Mouse (Mus musculus) naive thymus-derived CD4-positive, alpha-beta T cell, adult 5 months (primary cell): ENCODE measurements around the gene Uqcc3. TPM values are rescaled to one million over a fixed set of nuclear protein-coding genes. Genes with fewer than 3 reads are reported as not detected.

ENCODE experiments used
- polyA plus RNA-seq: library from polyadenylated mRNA; unstranded; fragments of 100-300 nt; shearing (Covaris generic); gene quantifications from one replicate; pipeline ENCODE4 v1.2.1, GENCODE M21; 2017

The Uqcc3 gene
- polyA plus RNA-seq: 44.5 TPM

DNA sequence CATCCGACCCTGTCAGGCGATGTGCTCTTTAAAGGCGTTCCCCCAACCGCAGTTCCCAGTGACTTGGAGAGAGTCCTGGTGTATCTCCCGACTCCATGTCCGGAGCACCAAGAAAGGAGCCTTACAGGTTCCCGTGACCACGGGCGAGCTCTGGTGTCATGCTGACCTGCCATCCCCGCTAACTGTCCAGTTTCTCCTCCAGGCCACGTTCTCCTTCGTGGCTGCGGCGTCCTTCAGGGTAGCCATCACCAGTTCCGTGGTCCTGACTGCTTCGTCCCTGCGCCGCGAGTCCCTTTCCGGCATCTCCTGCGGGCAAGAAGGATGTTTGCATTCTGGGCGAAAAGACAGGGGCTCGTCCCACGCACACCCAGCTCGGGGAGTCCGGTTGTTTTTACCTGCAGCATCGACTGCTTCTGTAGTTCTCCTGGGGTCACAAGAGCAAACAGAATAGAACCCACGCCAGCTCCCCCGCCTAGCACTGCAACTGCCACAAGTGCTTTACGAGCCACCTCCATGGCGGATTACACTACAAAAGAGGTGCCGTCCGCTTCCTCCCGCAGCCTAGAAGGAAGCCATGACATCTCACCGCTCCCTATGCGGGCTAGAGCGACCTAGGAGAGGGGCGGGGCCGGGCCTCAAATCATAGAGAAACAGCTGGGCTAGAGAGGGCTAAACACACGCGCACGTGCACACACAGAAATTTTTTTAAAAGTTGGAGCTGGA is at the start of gene Uqcc3:
TSS of gene Uqcc3 (minus strand) at position 613 of the 723 bp plus-strand sequence.

DNA sequence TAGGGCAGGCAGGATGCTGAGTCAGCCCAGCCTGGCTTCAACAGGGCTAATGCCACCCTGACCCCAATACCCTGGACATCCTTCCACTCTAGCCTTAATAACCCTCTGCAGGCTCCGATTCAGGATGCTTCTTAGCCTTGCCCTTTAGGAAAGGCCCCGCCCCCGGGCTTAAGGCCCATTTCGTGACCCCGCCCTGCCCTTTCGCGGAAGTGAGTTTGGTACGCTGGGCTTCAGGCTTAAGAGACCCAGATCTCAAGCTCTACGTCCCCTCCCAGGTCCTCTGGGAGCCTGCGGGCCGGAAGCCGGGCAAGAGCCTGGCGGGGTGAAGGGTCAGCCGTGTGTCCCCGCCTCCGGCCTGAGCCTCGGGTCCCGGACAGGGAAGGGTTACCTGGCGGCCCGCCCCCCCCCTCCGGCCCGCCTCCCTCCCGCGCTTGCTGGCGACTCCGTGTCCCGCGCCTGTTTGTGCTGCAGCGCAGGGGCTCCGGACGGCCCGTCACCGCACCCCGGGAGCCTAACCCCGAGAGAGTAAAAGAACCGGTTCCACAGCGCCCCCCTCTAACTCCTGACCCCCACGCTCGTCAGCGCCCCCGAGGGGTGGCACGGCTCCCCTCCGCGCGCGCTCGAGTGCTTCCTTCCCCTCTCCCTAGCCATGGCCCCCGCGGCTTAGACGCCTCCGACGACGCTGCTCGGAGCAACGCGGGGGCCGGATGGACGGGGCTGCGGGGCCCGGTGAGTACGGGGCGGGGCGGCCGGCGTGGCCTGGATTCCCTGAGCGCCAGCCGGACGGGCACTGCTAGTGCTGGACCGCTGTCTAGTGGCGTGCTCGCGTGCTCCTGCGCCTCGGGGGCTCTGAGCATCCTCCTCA is 48.7 kb upstream of the Uqcc3 start, which contains the start of the genes Rom1 and Eml3:
TSS of gene Rom1 (minus strand) at position 133 of the 865 bp plus-strand sequence.
TSS of gene Eml3 (plus strand) at position 329 of the 865 bp plus-strand sequence.

DNA sequence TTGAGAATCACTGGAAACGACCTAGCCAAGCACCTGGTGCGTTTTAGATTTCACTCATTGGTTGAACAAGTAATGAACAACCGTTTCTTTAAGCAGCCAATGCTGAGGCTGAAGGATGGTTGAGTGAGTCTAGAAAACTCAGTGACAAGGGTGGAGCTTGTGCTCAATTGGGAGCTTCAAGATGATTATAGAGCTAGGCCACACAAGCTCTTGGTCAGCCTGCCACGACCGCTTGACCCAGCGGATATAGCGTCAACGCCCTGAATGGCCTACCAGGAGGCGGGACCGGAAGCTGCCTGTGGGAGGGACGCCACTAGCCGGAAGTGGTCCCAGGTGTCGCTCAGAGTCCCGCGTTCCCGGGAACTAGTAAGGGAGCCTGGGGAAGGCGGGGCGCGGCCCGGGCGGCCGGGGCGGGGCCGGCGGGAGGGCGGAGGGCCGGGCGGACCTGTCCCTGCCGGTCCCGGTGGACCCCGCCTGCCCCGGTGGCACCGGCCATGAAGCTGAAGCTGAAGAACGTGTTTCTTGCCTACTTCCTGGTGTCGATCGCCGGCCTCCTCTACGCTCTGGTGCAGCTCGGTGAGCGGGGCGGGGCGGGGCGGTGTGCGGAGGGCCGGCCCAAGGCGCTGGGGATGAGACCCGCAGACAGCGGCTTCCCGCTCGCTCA is 39.5 kb upstream of the Uqcc3 start, which contains the start of gene B3gat3:
TSS of gene B3gat3 (plus strand) at position 302 of the 664 bp plus-strand sequence.

DNA sequence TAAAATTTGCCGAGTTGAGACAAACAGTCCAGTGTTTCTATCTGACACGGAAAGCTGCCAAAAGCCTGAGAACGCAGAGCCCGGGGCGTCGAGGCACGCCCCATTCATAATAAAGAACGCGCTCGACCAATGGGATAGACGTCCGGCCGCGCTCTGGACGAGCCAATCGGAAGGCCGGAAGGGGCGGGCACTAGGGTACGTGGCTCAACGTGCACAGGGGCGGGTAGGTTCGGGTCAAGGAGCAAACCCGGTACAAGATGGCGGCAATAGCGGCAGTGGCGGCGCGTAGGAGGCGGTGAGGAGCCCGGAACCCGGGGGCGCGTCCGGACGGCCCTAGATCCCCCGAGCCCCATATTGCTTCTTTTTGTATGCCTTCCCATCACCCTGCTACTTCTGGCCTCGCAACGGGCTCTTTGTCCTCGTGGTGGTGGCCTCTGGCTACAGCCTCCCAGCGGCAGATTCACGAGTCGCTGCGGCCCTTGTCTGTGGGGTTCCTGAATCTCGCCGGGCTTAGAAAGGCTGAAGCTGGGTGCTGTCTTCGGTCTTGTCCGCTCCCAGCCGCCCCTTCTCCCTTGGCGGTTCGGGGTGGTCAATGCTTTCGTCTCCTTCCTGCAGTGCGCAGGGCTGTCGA is 17.3 kb upstream of the Uqcc3 start, which contains the start of gene Ganab:
TSS of gene Ganab (plus strand) at position 207 of the 631 bp plus-strand sequence.

DNA sequence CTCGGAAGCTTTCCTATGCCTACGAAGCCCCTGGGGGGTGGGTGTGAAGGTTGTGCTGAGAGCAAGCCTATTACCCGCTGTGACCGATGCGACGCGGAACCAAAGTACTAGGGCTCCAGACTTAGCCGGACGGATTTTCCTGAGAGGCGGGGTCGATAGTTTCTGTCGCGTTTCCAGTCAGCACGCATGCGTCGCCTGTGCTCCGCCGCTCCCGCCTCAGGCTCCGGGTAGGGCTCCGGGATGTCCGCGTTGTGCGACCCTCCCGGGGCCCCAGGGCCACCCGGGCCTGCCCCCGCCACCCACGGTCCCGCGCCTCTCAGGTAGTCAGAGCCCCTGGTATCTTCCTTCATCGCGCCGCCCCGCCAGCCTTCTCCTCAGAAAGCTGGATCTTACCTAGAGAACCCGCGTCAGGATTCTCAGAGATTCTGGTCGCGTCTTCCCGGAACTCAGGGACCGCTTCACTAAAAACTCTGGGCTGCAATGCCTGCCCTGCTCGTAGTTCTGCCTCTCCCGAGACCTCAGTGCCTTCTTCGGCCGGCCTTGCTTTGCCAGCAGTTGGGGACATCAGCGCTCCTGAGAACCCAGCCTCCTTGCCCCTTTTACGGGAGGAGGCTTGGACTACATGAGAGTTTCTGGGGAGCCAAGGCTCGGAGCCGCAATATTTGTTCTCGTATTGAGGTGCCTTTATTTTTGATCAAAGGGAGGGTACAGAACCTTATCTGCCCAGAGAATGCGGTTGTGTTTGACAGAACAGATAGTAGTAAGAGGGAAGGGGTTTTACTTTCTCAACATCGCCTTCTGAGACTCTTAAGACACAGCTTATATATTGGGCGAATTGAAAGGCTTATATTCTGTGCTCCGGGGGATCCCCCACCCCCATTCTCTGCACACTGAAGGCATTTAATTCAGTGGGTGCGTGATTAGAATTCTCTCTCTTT is 12.4 kb upstream of the Uqcc3 start, which contains the start of gene Ints5:
TSS of gene Ints5 (plus strand) at position 177 of the 938 bp plus-strand sequence.

DNA sequence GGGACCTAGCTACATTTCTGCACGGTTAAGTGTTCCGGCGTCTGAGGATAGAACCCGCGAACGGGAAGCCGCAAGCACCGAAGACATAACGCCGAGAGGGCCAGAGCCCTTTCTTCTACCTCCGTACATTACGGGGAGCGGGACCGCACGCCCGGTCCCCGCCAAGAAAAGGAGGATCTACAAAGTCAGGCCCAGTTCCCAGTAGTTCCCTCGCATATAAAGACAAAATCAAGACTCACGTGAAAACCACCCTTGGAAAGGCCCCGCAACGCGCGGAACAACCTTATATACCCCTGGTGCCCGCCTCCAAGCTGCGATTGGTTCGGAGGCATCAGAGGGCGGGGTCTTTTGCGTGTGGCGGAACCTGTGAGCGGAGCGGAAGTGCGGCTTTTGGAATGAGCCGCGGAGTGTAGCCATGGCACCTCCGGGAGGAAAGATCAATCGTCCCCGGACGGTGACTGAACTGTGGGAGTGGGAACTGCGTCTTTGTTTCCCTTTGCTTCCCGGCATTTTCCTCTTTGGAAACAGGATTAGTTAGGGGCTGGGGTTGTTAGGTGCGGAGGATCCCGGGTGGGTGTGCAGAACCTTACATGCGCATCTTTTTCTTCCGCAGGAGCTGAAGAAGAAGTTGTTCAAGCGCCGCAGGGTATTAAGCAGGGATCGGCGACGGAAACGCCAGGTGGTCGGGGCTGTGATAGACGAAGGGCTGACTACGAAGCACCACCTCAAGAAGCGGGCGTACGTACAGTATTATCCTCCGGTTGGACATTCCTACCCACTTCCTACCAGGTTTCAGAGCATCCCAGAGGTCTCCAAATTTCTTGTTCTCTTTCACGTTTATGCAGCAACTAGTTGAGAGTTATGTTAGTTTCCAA is 8.0 kb upstream of the Uqcc3 start, which contains the start of the genes 1810009A15Rik and Gm49416:
TSS of gene 1810009A15Rik (plus strand) at position 343 of the 875 bp plus-strand sequence.
TSS of gene Gm49416 (plus strand) at position 416 of the 875 bp plus-strand sequence.

DNA sequence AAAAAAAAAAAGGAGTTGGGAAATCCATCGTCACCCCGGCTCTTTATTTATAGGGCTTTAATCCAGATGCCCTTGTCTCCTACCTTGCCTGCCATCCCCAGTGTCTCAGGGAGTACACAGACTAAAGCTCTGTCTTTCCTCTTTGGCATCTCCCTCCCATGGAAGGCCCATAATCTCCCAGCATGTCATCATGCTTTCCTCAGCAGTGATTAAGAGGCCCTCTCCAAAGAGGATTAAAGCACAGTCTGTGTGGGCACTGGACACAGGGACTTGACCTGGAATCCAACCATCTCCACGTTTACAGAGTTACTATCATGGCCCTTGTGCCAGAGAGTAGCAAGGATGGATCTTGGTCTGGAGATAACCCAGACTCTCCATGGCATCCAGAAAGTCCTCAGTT is 2.9 kb upstream of the Uqcc3 start, which contains the start of the genes Lbhd1 and Gm49403:
TSS of gene Lbhd1 (plus strand) at position 117 of the 400 bp plus-strand sequence.
TSS of gene Gm49403 (plus strand) at position 315 of the 400 bp plus-strand sequence.

DNA sequence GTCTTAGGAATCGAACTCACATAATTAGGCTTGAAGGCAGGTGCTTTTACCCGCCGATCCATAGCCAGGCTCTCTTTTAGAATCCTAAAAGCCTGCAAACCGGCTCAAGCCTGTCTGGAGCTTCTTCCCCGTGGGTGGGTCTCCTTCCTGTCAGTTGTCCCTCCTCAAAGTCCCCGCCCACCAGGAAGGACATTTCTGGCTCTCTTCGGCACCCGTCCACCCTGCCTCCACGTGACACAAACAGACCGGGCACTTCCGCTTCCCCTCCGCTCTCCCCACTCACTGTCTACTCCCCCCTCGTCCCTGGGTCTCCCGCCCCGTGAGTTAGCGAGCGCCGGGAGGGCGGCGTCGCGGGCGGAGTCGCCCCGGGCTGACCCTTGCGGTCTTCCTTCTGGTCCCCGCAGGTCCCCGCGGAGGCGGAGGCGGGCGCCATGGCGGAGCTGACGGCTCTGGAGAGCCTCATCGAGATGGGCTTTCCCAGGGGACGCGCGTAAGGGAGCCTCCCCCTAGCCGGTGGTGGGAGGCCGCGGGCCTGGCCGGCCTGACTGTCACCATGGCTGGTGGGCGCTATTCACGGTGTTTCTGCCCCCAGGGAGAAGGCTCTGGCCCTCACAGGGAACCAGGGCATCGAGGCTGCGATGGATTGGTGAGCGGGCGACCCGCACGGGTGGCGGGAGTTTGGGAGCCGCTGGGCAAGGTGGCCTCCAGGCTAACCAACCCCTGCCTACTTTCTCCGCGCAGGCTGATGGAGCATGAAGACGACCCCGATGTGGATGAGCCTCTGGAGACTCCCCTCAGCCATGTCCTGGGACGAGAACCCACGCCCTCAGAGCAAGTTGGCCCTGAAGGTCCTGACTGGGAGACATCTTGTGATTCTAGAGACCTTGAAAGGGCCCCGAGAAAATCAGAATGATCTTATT is 9.2 kb downstream of the Uqcc3 start, which contains the start of gene Ubxn1:
TSS of gene Ubxn1 (plus strand) at position 230 of the 920 bp plus-strand sequence.

DNA sequence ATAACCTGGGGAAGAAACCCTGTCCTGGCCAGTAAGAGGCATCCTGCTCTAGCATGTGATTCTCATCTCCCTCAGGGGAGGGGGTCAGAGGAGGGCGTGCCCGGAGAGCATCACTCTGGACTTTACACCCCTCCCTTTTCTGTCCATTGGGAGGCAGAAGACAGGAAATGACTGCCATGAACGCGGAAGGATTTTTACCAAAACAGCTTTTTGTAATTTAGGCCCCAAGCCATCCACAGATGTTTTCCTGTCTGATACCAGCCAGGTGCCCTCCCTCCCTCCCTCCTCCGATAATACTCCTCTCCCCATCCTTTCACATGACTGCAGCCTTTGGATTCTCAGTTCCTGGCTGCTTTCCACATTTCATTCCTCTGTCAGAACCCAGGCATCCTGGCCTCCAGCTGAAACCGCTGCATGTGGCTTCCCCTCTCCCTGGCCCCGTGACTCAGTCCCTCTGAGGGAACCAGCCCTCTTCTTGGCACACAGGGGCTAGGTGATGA is 30.3 kb downstream of the Uqcc3 start, which contains the start of gene Lrrn4cl:
TSS of gene Lrrn4cl (plus strand) at position 367 of the 500 bp plus-strand sequence.

DNA sequence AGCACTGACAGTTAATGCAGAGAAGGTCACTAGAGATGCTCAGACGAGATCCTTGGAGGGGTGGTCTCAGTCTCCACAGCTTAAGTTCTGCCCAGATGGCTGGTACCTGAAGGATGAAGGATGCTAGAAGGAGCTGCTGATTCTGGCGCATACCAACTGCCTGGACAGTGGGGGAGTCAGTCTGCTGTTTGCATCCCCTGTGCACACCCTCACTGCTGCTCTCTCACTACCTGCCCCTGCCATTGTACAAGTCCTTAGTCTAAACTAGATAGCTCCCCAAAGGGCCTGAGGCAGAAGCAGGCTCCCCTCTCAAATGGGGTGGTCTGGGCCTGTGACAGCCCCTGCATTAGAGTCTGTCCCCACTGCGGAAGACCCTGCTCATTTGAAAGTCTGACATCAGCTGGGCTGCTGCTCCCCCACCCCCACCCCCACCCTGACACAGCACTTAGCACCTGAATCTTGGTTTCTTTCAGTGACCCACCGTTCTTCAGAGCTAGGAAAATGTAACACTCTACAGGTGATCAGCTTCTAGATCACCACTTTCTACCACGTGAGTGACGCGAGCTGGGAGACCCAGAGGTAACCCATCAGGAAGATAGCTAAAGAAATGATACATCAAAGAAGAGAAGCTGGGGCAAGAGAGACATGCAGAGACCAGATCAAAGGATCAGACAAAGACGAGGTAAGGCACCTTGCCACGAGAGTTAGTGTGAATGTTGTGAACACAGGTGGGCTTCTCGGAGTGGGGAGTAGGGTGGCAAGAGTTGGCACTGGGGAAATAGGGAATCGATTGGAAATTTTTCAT is 41.4 kb downstream of the Uqcc3 start, which contains the start of gene Gng3:
TSS of gene Gng3 (minus strand) at position 92 of the 805 bp plus-strand sequence.

DNA sequence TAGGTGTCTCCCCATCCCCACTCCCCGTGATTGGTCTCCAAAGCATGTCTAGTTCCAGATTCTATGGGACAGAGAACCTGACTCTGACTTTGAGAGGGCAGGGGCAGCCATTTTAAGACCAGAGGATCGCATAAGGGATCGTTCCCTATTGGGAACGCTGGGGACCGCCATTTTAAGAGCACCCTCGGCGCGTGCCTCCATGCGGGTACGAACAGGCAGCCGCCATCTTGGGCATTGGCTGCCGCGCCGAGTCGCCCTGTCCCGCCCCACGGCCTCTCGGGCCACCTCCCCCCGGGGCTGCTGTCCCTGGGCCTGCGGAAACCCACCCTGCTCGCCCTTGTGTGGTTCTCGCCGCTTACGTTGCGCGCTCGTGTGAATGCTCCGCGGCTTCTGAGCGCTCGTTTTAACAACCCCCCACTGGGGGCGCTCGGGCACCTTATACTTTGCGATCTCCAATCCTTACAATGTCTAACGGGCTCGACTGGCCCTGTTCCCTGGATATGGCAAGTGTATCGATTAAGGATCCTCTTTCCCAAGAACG is 43.4 kb downstream of the Uqcc3 start, which contains the start of gene Bscl2:
TSS of gene Bscl2 (plus strand) at position 217 of the 541 bp plus-strand sequence.

Other genes with a start within 250 kb of the Uqcc3 start
- gene Chrm1, start 217.1 kb downstream of the Uqcc3 start, polyA plus RNA-seq: not detected
- gene Slc3a2, start 157.6 kb downstream of the Uqcc3 start, polyA plus RNA-seq: 240 TPM
- gene Wdr74, start 145.1 kb downstream of the Uqcc3 start, polyA plus RNA-seq: 121 TPM
- gene 1700092M07Rik, start 140.2 kb downstream of the Uqcc3 start, polyA plus RNA-seq: 0.87 TPM
- 294 TPM for gene Stx5a, start 139.5 kb downstream of the Uqcc3 start, polyA plus RNA-seq
- 453 TPM for gene Nxf1, start 123.8 kb downstream of the Uqcc3 start, polyA plus RNA-seq
- gene Tmem223, start 109.9 kb downstream of the Uqcc3 start, polyA plus RNA-seq: 38.8 TPM
- gene Tmem179b, start 106.5 kb downstream of the Uqcc3 start, polyA plus RNA-seq: 150 TPM
- 9.4 TPM for gene Taf6l, start 94.5 kb downstream of the Uqcc3 start, polyA plus RNA-seq
- gene Polr2g, start 82.3 kb downstream of the Uqcc3 start, polyA plus RNA-seq: 86.1 TPM
- gene Zbtb3, start 78.4 kb downstream of the Uqcc3 start, polyA plus RNA-seq: 0.57 TPM
- gene Ttc9c, start 61.6 kb downstream of the Uqcc3 start, polyA plus RNA-seq: 25.8 TPM
- 13.8 TPM for gene Hnrnpul2, start 60.9 kb downstream of the Uqcc3 start, polyA plus RNA-seq
- not detected for gene AC129217.1, start 51.1 kb downstream of the Uqcc3 start, polyA plus RNA-seq
- gene Bscl2, start 43.5 kb downstream of the Uqcc3 start, polyA plus RNA-seq: 59.1 TPM
- gene Gng3, start 41.7 kb downstream of the Uqcc3 start, polyA plus RNA-seq: not detected
- not detected for gene Lrrn4cl, start 30.2 kb downstream of the Uqcc3 start, polyA plus RNA-seq
- gene Ubxn1, start 9.4 kb downstream of the Uqcc3 start, polyA plus RNA-seq: 149 TPM
- 34.3 TPM for gene Lbhd1, start 2.8 kb upstream of the Uqcc3 start, polyA plus RNA-seq
- gene Gm49403, start 3.0 kb upstream of the Uqcc3 start, polyA plus RNA-seq: not detected
- 22.7 TPM for gene 1810009A15Rik, start 7.9 kb upstream of the Uqcc3 start, polyA plus RNA-seq
- gene Gm49416, start 8.0 kb upstream of the Uqcc3 start, polyA plus RNA-seq: not detected
- gene Ints5, start 12.1 kb upstream of the Uqcc3 start, polyA plus RNA-seq: 35.9 TPM
- 100 TPM for gene Ganab, start 17.1 kb upstream of the Uqcc3 start, polyA plus RNA-seq
- 32.9 TPM for gene B3gat3, start 39.5 kb upstream of the Uqcc3 start, polyA plus RNA-seq
- gene Rom1, start 48.4 kb upstream of the Uqcc3 start, polyA plus RNA-seq: 2.0 TPM
- 57.6 TPM for gene Eml3, start 48.6 kb upstream of the Uqcc3 start, polyA plus RNA-seq
- 257 TPM for gene Mta2, start 61.0 kb upstream of the Uqcc3 start, polyA plus RNA-seq
- gene Tut1, start 72.9 kb upstream of the Uqcc3 start, polyA plus RNA-seq: 47.6 TPM
- gene Eef1g, start 86.1 kb upstream of the Uqcc3 start, polyA plus RNA-seq: 375 TPM
- 8.7 TPM for gene Ahnak, start 108.4 kb upstream of the Uqcc3 start, polyA plus RNA-seq
- gene Scgb1a1, start 207.0 kb upstream of the Uqcc3 start, polyA plus RNA-seq: not detected